Mouse (Mus musculus): Measurements from ENCODE around the gene Bzw2. TPM values are rescaled to one million over a fixed set of nuclear protein-coding genes. Genes with fewer than 3 reads are reported as not detected.

Gene Bzw2
- polyA plus RNA-seq, 1 experiment from 2014 or later = 276 TPM

DNA sequence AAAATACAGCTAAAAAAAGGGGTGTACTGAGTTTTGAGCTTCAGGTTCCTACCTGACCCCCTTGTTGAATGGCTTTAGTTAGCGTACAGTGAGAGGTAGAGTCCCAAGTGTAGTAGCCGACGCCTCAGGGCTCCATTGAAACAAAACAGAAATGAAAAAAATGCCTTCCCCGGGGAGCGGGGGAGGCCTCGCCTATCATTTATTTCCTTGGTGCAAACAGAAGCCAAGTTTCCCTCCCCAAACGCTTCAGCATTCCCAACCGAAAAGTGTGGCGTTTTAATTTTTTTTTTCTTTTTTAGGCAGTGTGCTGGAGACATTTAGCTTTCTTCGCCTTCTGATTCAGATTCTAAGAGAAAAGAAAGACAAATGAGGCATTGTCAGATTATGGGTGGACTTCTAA is 65.9 kb downstream of the Bzw2 start:
- Histone ChIP-seq H3K4me1 (no peaks in the 10 kb centered on the region), H3K4me3 (no peak overlapping the region), H3K27ac (no peak overlapping the region), H3K36me3 (replicated peaks) (peaks cover 65% of the 10 kb centered on the region), H3K27me3 (ENCODE audit: poor library complexity, severe bottlenecking) (no peaks in the 10 kb centered on the region), H3K9me3 (no peaks in the 10 kb centered on the region; the same call in 1 of the 2 replicates)
- no peak for DNase-seq (ENCODE audit: extremely low spot score, low spot score)
- 96% methylated on average over 10 of the region's 10 CpGs for WGBS

DNA sequence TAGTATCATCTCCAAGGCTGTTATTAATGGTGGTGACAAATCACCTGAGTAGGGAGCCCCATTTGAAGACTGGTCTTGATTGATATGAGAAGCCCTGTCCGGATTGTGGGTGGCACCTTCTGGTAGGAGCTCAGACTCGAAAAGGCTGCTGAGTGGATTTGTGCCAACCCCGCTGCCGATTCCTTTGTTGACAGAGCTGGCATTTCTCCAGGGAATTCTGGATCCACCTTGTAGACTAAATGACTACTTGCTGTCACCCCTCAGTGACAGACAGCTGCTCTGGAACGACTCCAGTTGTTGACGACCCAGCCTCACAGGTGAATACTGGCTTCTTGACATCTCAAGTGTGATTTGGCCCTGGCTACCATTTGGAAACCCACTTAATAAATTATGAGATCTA is 68.7 kb downstream of the Bzw2 start:
- peaks cover 41% of the 10 kb centered on the region for H3K36me3 ChIP-seq (replicated peaks)
- no peaks in the 10 kb centered on the region for H3K9me3 ChIP-seq
- no peak overlapping the region for H3K4me3 ChIP-seq
- DNase-seq (ENCODE audit: extremely low spot score, low spot score) = no peak
- no peaks in the 10 kb centered on the region for H3K4me1 ChIP-seq
- H3K27ac ChIP-seq = no peak overlapping the region
- 96% methylated on average over 6 of the region's 6 CpGs for WGBS
- H3K27me3 ChIP-seq (ENCODE audit: poor library complexity, severe bottlenecking) = no peaks in the 10 kb centered on the region

DNA sequence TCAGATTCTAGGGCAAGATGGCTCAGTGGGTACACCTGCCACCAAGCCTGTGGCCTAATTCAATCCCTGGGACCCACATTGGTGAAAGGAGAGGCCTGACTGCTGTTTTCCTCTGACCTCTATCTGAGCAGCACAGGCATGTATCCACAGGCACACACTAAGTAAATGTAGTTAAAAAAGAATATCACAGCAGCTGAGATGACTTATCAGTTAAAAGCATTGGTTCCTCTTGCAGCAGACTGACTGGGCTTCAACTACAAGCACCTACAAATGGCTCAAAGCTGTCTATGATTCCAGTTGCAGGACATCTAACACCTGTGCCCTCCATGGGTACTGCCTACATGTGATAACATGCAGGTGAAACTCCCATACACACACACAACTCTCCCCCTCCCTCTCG is 69.1 kb downstream of the Bzw2 start:
- H3K36me3 ChIP-seq (replicated peaks) = peaks cover 36% of the 10 kb centered on the region
- no peak overlapping the region for H3K27ac ChIP-seq
- DNase-seq (ENCODE audit: extremely low spot score, low spot score) = no peak
- no peaks in the 10 kb centered on the region for H3K9me3 ChIP-seq
- no peaks in the 10 kb centered on the region for H3K27me3 ChIP-seq (ENCODE audit: poor library complexity, severe bottlenecking)
- 93% methylated on average over 1 of the region's 1 CpGs for WGBS
- no peaks in the 10 kb centered on the region for H3K4me1 ChIP-seq
- no peak overlapping the region for H3K4me3 ChIP-seq

DNA sequence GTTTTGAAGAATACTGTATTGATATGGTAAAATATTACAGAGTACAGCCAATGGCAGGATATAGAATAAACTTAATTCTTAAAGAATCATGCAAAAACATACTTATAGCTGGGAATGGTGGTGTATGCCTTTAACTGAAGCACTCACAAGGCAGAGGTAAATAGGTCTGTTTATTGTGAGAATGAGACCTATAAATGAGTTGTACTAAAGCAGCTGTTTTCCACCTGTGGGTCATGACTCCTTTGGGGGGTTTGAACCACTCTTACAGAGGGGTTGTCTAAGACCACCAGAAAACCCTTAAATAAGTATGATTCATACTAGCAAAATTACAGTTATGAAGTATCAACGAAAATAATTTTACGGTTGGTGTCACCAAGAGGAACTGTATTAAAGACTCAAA is 72.5 kb downstream of the Bzw2 start:
- Histone ChIP-seq H3K27ac (no peak overlapping the region), H3K4me1 (no peaks in the 10 kb centered on the region), H3K27me3 (ENCODE audit: poor library complexity, severe bottlenecking) (no peaks in the 10 kb centered on the region), H3K4me3 (no peak overlapping the region), H3K9me3 (no peaks in the 10 kb centered on the region), H3K36me3 (replicated peaks) (peaks cover 3% of the 10 kb centered on the region; the same call in 1 of the 2 replicates)
- WGBS = 91% methylated on average over 2 of the region's 2 CpGs
- no peak for DNase-seq (ENCODE audit: extremely low spot score, low spot score)

GRCm38 (mm10) chr12:36078101-36078899 is 79.6 kb downstream of the Bzw2 start:
- 82% methylated on average over 4 of the region's 4 CpGs for WGBS
- DNase-seq (ENCODE audit: extremely low spot score, low spot score) = no peak
- H3K9me3 ChIP-seq = no peaks in the 10 kb centered on the region

DNA sequence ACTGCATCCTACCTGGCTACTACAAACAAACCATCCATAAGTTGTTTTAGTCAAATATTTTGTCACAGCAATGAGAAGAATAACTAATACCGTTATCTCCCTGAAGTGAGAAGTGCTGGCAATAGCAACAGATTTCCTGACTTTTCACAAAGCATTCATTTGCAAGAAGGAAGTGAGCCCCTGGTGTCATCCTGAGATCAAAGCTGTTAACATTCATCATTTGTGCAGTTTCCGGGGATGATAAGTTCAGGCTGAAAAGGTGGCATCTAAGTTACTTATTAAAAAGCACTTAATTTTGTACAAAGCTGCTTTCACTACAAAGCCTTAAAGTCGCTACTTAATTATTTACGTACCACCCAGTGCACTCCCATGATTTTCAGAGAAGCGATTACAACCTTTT is 85.0 kb downstream of the Bzw2 start:
- H3K4me1 ChIP-seq = peaks cover 13% of the 10 kb centered on the region
- H3K27ac ChIP-seq = no peak overlapping the region
- no peaks in the 10 kb centered on the region for H3K9me3 ChIP-seq
- 21% methylated on average over 5 of the region's 5 CpGs for WGBS
- no peak overlapping the region for H3K4me3 ChIP-seq
- no peak for DNase-seq (ENCODE audit: extremely low spot score, low spot score)
- H3K27me3 ChIP-seq (ENCODE audit: poor library complexity, severe bottlenecking) = peaks cover 22% of the 10 kb centered on the region
- no peaks in the 10 kb centered on the region for H3K36me3 ChIP-seq (replicated peaks)

More at GRCm38 (mm10) chr12:36078101-36078899, 79.6 kb downstream of the Bzw2 start:
- Histone ChIP-seq H3K27me3 (ENCODE audit: poor library complexity, severe bottlenecking) (no peaks in the 10 kb centered on the region), H3K36me3 (replicated peaks) (no peaks in the 10 kb centered on the region), H3K27ac (no peak overlapping the region), H3K4me3 (no peak overlapping the region), H3K4me1 (peaks cover 5% of the 10 kb centered on the region)

DNA sequence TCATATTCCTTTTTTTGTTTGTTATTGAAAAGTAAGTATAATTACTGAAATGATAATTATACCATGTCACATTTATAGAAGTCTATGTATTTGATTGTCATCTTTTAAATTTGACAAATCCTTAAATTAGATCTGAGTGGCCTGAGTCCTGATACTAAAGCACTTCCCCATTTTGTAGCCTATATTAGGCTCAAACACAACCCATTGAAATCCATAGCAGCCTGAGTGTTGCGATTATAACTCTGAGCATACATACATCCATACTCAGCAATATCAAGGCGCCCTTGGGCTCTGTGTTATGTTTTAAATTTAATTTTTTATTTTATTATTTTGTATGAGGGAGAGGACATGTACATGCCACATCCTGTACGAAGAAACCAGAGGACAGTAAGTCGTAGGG is 87.6 kb downstream of the Bzw2 start:
- peaks cover 22% of the 10 kb centered on the region for H3K27me3 ChIP-seq (ENCODE audit: poor library complexity, severe bottlenecking)
- H3K36me3 ChIP-seq (replicated peaks) = no peaks in the 10 kb centered on the region
- peaks cover 4% of the 10 kb centered on the region; the same call in 1 of the 2 replicates for H3K9me3 ChIP-seq
- peaks cover 13% of the 10 kb centered on the region for H3K4me1 ChIP-seq
- H3K27ac ChIP-seq = no peak overlapping the region
- H3K4me3 ChIP-seq = no peak overlapping the region
- 96% methylated on average over 4 of the region's 4 CpGs for WGBS
- DNase-seq (ENCODE audit: extremely low spot score, low spot score) = no peak

DNA sequence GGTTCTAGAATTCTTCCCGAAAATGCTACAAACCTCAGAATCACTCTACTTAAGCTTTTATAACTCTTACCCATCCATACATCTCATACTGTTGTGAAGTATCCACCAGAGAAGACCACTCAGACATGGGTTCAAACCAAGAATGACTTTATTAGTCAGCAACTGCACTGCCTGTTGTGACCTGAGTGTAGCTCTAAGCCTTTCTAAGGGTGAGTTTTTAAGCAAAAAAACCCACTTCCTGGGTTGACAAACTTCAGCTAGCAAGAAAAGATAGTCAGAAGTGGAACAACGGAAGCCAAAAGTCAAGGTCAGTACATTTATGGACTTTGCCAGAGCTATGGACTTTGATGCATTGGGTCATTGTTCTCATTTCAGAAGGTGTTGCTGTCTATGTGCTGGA is 90.3 kb downstream of the Bzw2 start:
- WGBS = 92% methylated on average over 2 of the region's 2 CpGs
- no peaks in the 10 kb centered on the region for H3K36me3 ChIP-seq (replicated peaks)
- H3K9me3 ChIP-seq = peaks cover 11% of the 10 kb centered on the region; the same call in 1 of the 2 replicates
- H3K4me1 ChIP-seq = peaks cover 1% of the 10 kb centered on the region; the same call in 1 of the 2 replicates
- no peak overlapping the region for H3K27ac ChIP-seq
- no peak for DNase-seq (ENCODE audit: extremely low spot score, low spot score)
- peaks cover 22% of the 10 kb centered on the region for H3K27me3 ChIP-seq (ENCODE audit: poor library complexity, severe bottlenecking)
- H3K4me3 ChIP-seq = no peak overlapping the region

GRCm38 (mm10) chr12:36065911-36066310 is 92.0 kb downstream of the Bzw2 start:
- no peak for DNase-seq (ENCODE audit: extremely low spot score, low spot score)
- H3K4me3 ChIP-seq = no peak overlapping the region
- no peak overlapping the region for H3K27ac ChIP-seq
- no peaks in the 10 kb centered on the region for H3K4me1 ChIP-seq
- 92% methylated on average over 1 of the region's 1 CpGs for WGBS
- H3K27me3 ChIP-seq (ENCODE audit: poor library complexity, severe bottlenecking) = peaks cover 6% of the 10 kb centered on the region; the same call in 1 of the 2 replicates
- peaks cover 11% of the 10 kb centered on the region; the same call in 1 of the 2 replicates for H3K9me3 ChIP-seq
- H3K36me3 ChIP-seq (replicated peaks) = no peaks in the 10 kb centered on the region

DNA sequence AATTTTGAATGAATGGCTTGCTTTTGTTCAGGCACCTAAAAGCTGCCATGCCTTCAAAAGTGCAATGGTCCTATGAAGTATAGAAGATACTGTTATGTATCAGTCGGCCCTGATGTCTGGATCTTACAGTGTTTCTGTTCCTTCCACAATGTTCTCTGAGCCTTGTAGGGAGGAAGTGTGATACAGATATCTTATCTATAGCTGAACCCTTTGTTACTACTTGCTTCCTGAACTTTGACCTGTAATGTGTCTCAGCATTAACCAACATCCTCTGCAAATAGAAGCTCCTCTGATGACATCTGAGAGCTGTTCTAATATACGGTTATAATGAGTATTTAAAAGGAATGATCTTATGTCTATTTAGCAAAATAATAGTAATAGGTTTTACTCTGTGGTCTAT is 100.2 kb downstream of the Bzw2 start:
- H3K9me3 ChIP-seq = no peaks in the 10 kb centered on the region
- H3K4me1 ChIP-seq = no peaks in the 10 kb centered on the region
- DNase-seq (ENCODE audit: extremely low spot score, low spot score) = no peak
- no peaks in the 10 kb centered on the region for H3K36me3 ChIP-seq (replicated peaks)
- no peaks in the 10 kb centered on the region for H3K27me3 ChIP-seq (ENCODE audit: poor library complexity, severe bottlenecking)
- 87% methylated on average over 2 of the region's 2 CpGs for WGBS
- H3K27ac ChIP-seq = no peak overlapping the region
- no peak overlapping the region for H3K4me3 ChIP-seq

- 89% methylated on average over 1 of the region's 1 CpGs for WGBS
- Histone ChIP-seq H3K27ac (no peak overlapping the region), H3K4me1 (peaks cover 6% of the 10 kb centered on the region; the same call in 1 of the 2 replicates), H3K27me3 (ENCODE audit: poor library complexity, severe bottlenecking) (no peaks in the 10 kb centered on the region), H3K9me3 (no peaks in the 10 kb centered on the region), H3K36me3 (replicated peaks) (no peaks in the 10 kb centered on the region), H3K4me3 (no peak overlapping the region)
- no peak for DNase-seq (ENCODE audit: extremely low spot score, low spot score)
These were observed 107.6 kb downstream of the Bzw2 start for GRCm38 (mm10) chr12:36050276-36050675.

DNA sequence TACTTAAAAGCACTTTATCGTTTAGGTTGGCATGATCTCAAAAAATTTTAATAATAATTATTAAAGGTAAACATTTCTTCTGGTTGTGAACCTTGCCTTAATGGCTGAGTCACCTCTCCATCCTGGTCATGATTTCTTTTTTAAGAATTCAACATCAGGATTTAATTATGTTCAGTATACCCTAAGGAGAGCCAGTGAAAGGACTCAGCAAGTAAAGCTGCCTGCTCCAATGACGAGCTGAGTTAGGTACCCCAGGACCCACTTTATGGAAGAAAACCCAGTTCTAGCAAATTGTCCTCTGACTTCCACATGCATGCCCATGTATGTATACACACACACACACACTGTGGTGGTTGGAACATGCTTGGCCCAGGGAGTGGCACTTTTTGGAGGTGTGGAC is 110.3 kb downstream of the Bzw2 start:
- H3K27me3 ChIP-seq (ENCODE audit: poor library complexity, severe bottlenecking) = no peaks in the 10 kb centered on the region
- H3K27ac ChIP-seq = no peak overlapping the region
- no peak overlapping the region for H3K4me3 ChIP-seq
- H3K36me3 ChIP-seq (replicated peaks) = no peaks in the 10 kb centered on the region
- no peaks in the 10 kb centered on the region for H3K9me3 ChIP-seq
- H3K4me1 ChIP-seq = peaks cover 9% of the 10 kb centered on the region
- no peak for DNase-seq (ENCODE audit: extremely low spot score, low spot score)
- 77% methylated on average over 2 of the region's 2 CpGs for WGBS

- 51% methylated on average over 5 of the region's 5 CpGs for WGBS
- no peak for DNase-seq (ENCODE audit: extremely low spot score, low spot score)
These were observed 111.7 kb downstream of the Bzw2 start for GRCm38 (mm10) chr12:36046196-36046595.

More at GRCm38 (mm10) chr12:36046196-36046595, 111.7 kb downstream of the Bzw2 start:
- Histone ChIP-seq H3K4me3 (no peak overlapping the region), H3K4me1 (peaks cover 16% of the 10 kb centered on the region), H3K27me3 (ENCODE audit: poor library complexity, severe bottlenecking) (no peaks in the 10 kb centered on the region), H3K36me3 (replicated peaks) (no peaks in the 10 kb centered on the region), H3K27ac (no peak overlapping the region), H3K9me3 (no peaks in the 10 kb centered on the region)
